Mouse (Mus musculus): ENCODE results near the gene Me1. TPM values are rescaled to one million over a fixed set of nuclear protein-coding genes. Genes with fewer than 3 reads are reported as not detected.

Me1 gene
- polyA plus RNA-seq, 1 experiment from 2014 or later = 21.7 TPM

- H3K4me2 ChIP-seq (ENCODE audit: low read length) = no peak overlapping the region
- H3K4me1 ChIP-seq (replicated peaks; ENCODE audit: insufficient read depth, low read length) = no peaks in the 10 kb centered on the region
- 68% methylated on average over 2 of the region's 2 CpGs for WGBS
- TF ChIP-seq CTCF (IDR thresholded peaks at IDR 0.05; ENCODE audit: low read depth) = no peak
- no peak overlapping the region for H3K4me3 ChIP-seq (replicated peaks; ENCODE audit: low read depth, low read length)
- ATAC-seq (replicated peaks; ENCODE audit: low FRiP score, low read depth) (no peak), DNase-seq (ENCODE audit: low spot score) (no peak)
- no peak overlapping the region for H3K9ac ChIP-seq (ENCODE audit: low read depth, low read length)
- H3K27me3 ChIP-seq (ENCODE audit: insufficient read depth, low read length) = no peaks in the 10 kb centered on the region
- H3K36me3 ChIP-seq (ENCODE audit: insufficient read depth, low read length) = no peaks in the 10 kb centered on the region
- H3K27ac ChIP-seq = no peak overlapping the region
- H3K9me3 ChIP-seq (replicated peaks; ENCODE audit: low read length) = no peaks in the 10 kb centered on the region
These were observed 16.9 kb upstream of the Me1 start for GRCm38 (mm10) chr9:86712648-86713047.

- DNase-seq (ENCODE audit: low spot score) = no peak
- ATAC-seq (replicated peaks; ENCODE audit: low FRiP score, low read depth) = no peak
These were observed 14.4 kb upstream of the Me1 start for GRCm38 (mm10) chr9:86710091-86710634.

GRCm38 (mm10) chr9:86708921-86709320 is 13.2 kb upstream of the Me1 start:
- no peaks in the 10 kb centered on the region for H3K4me1 ChIP-seq (replicated peaks; ENCODE audit: insufficient read depth, low read length)
- DNase-seq (ENCODE audit: low spot score) (no peak), ATAC-seq (replicated peaks; ENCODE audit: low FRiP score, low read depth) (no peak)
- no peak overlapping the region for H3K27ac ChIP-seq
- H3K36me3 ChIP-seq (ENCODE audit: insufficient read depth, low read length) = no peaks in the 10 kb centered on the region
- 49% methylated on average over 6 of the region's 6 CpGs for WGBS
- no peaks in the 10 kb centered on the region for H3K27me3 ChIP-seq (ENCODE audit: insufficient read depth, low read length)
- H3K4me2 ChIP-seq (ENCODE audit: low read length) = no peak overlapping the region
- no peaks in the 10 kb centered on the region for H3K9me3 ChIP-seq (replicated peaks; ENCODE audit: low read length)
- no peak overlapping the region for H3K9ac ChIP-seq (ENCODE audit: low read depth, low read length)
- TF ChIP-seq CTCF (IDR thresholded peaks at IDR 0.05; ENCODE audit: low read depth) = no peak
- H3K4me3 ChIP-seq (replicated peaks; ENCODE audit: low read depth, low read length) = no peak overlapping the region

More at GRCm38 (mm10) chr9:86710091-86710634, 14.4 kb upstream of the Me1 start:
- no peak overlapping the region for H3K4me2 ChIP-seq (ENCODE audit: low read length)
- no peaks in the 10 kb centered on the region for H3K36me3 ChIP-seq (ENCODE audit: insufficient read depth, low read length)
- no peak overlapping the region for H3K27ac ChIP-seq
- no peak for TF ChIP-seq CTCF (IDR thresholded peaks at IDR 0.05; ENCODE audit: low read depth)
- H3K27me3 ChIP-seq (ENCODE audit: insufficient read depth, low read length) = no peaks in the 10 kb centered on the region
- 85% methylated on average over 2 of the region's 2 CpGs for WGBS
- H3K4me1 ChIP-seq (replicated peaks; ENCODE audit: insufficient read depth, low read length) = no peaks in the 10 kb centered on the region
- H3K4me3 ChIP-seq (replicated peaks; ENCODE audit: low read depth, low read length) = no peak overlapping the region
- H3K9ac ChIP-seq (ENCODE audit: low read depth, low read length) = no peak overlapping the region
- H3K9me3 ChIP-seq (replicated peaks; ENCODE audit: low read length) = no peaks in the 10 kb centered on the region

- H3K36me3 ChIP-seq (ENCODE audit: insufficient read depth, low read length) = no peaks in the 10 kb centered on the region
- H3K4me3 ChIP-seq (replicated peaks; ENCODE audit: low read depth, low read length) = no peak overlapping the region
- no peak overlapping the region for H3K27ac ChIP-seq
- no peaks in the 10 kb centered on the region for H3K9me3 ChIP-seq (replicated peaks; ENCODE audit: low read length)
- H3K27me3 ChIP-seq (ENCODE audit: insufficient read depth, low read length) = no peaks in the 10 kb centered on the region
- no peaks in the 10 kb centered on the region for H3K4me1 ChIP-seq (replicated peaks; ENCODE audit: insufficient read depth, low read length)
- 59% methylated on average over 1 of the region's 1 CpGs for WGBS
- DNase-seq (ENCODE audit: low spot score) (no peak), ATAC-seq (replicated peaks; ENCODE audit: low FRiP score, low read depth) (no peak)
- TF ChIP-seq CTCF (IDR thresholded peaks at IDR 0.05; ENCODE audit: low read depth) = no peak
- H3K4me2 ChIP-seq (ENCODE audit: low read length) = no peak overlapping the region
- no peak overlapping the region for H3K9ac ChIP-seq (ENCODE audit: low read depth, low read length)
These were observed 11.7 kb upstream of the Me1 start for GRCm38 (mm10) chr9:86707431-86707830.

GRCm38 (mm10) chr9:86701844-86702243 is 6.1 kb upstream of the Me1 start:
- no peak for TF ChIP-seq CTCF (IDR thresholded peaks at IDR 0.05; ENCODE audit: low read depth)
- Histone ChIP-seq H3K9ac (ENCODE audit: low read depth, low read length) (no peak overlapping the region), H3K36me3 (ENCODE audit: insufficient read depth, low read length) (no peaks in the 10 kb centered on the region), H3K4me1 (replicated peaks; ENCODE audit: insufficient read depth, low read length) (no peaks in the 10 kb centered on the region), H3K4me2 (ENCODE audit: low read length) (no peak overlapping the region), H3K9me3 (replicated peaks; ENCODE audit: low read length) (no peaks in the 10 kb centered on the region), H3K27ac (no peak overlapping the region), H3K27me3 (ENCODE audit: insufficient read depth, low read length) (no peaks in the 10 kb centered on the region), H3K4me3 (replicated peaks; ENCODE audit: low read depth, low read length) (no peak overlapping the region)
- ATAC-seq (replicated peaks; ENCODE audit: low FRiP score, low read depth) = no peak; the same call in 1 of the 2 replicates
- no peak for DNase-seq (ENCODE audit: low spot score)
- 22% methylated on average over 2 of the region's 2 CpGs for WGBS

- 0 out of 2 replicates have a peak, but pooled peaks have one; percentile 17 for ATAC-seq (replicated peaks; ENCODE audit: low FRiP score, low read depth)
- Histone ChIP-seq H3K9ac (ENCODE audit: low read depth, low read length) (no peak overlapping the region), H3K4me2 (ENCODE audit: low read length) (no peak overlapping the region), H3K9me3 (replicated peaks; ENCODE audit: low read length) (no peaks in the 10 kb centered on the region), H3K27ac (no peak overlapping the region), H3K27me3 (ENCODE audit: insufficient read depth, low read length) (no peaks in the 10 kb centered on the region), H3K4me3 (replicated peaks; ENCODE audit: low read depth, low read length) (no peak overlapping the region), H3K36me3 (ENCODE audit: insufficient read depth, low read length) (no peaks in the 10 kb centered on the region), H3K4me1 (replicated peaks; ENCODE audit: insufficient read depth, low read length) (no peaks in the 10 kb centered on the region)
- no peak for TF ChIP-seq CTCF (IDR thresholded peaks at IDR 0.05; ENCODE audit: low read depth)
- DNase-seq (ENCODE audit: low spot score) = no peak
- 44% methylated on average over 5 of the region's 5 CpGs for WGBS
These were observed 5.5 kb upstream of the Me1 start for GRCm38 (mm10) chr9:86701264-86701663.
